Mouse (Mus musculus) heart, embryonic 15.5 days (tissue): ENCODE measurements around the gene Mef2d. TPM values are rescaled to one million over a fixed set of nuclear protein-coding genes. Genes with fewer than 3 reads are reported as not detected.
A peak's percentile ranks its signal among the peaks of the same experiment; 100 is the strongest.

Experiments
- ATAC-seq: fragments of 200-750 bp; cut with Nextera tagmentation; replicated peaks from 2 replicates; pipeline ENCODE4 v1.8.0; 2017; ENCODE audit warnings: low read depth, moderate TSS enrichment; ENCODE audit not compliant: insufficient number of reproducible peaks, insufficient read depth, low FRiP score
- H3K27ac ChIP-seq: fragments of 300-500 bp; sonication (generic); 2 replicates; pipeline ENCODE4 v1.5.1; 2015; ENCODE audit warnings: mild to moderate bottlenecking, inconsistent platforms
- H3K27me3 ChIP-seq: fragments of 300-500 bp; sonication (generic); 2 replicates; pipeline ENCODE4 v1.6.1; 2015; ENCODE audit warnings: inconsistent platforms
- H3K36me3 ChIP-seq: fragments of 300-500 bp; sonication (generic); 2 replicates; pipeline ENCODE4 v1.6.1; 2015; ENCODE audit warnings: mild to moderate bottlenecking, inconsistent platforms
- H3K4me1 ChIP-seq: fragments of 300-500 bp; sonication (generic); replicated peaks from 2 replicates; pipeline ENCODE4 v1.6.1; 2015; ENCODE audit warnings: inconsistent platforms
- H3K4me2 ChIP-seq: fragments of 300-500 bp; sonication (generic); 2 replicates; pipeline ENCODE4 v1.6.1; 2015; ENCODE audit warnings: inconsistent platforms, mild to moderate bottlenecking, moderate library complexity
- H3K4me3 ChIP-seq: fragments of 300-500 bp; sonication (generic); 2 replicates; pipeline ENCODE4 v1.5.1; 2015; ENCODE audit warnings: mild to moderate bottlenecking, inconsistent platforms
- H3K9ac ChIP-seq: fragments of 300-500 bp; sonication (generic); 2 replicates; pipeline ENCODE4 v1.6.1; 2015; ENCODE audit warnings: mild to moderate bottlenecking, inconsistent platforms
- H3K9me3 ChIP-seq: fragments of 300-500 bp; sonication (generic); replicated peaks from 2 replicates; pipeline ENCODE4 v1.6.1; 2016; ENCODE audit warnings: inconsistent platforms
- WGBS: fragments of 180-500 bp; shearing (Covaris S2); methylation state at CpG from one replicate; pipeline ENCODE4 v1.1.7; 2015; ENCODE audit warnings: mixed read lengths; 5-methylcytosine and 5-hydroxymethylcytosine counted together
- polyA plus RNA-seq: library from polyadenylated mRNA; unstranded; fragments of >200 nt; fragmentation: Nextera tagmentation; extraction: Ambion mirVana; gene quantifications from 2 replicates; pipeline ENCODE4 v1.2.1, GENCODE M21; 2015

The Mef2d gene
- polyA plus RNA-seq, 1 experiment from 2014 or later: 35.4 TPM

DNA sequence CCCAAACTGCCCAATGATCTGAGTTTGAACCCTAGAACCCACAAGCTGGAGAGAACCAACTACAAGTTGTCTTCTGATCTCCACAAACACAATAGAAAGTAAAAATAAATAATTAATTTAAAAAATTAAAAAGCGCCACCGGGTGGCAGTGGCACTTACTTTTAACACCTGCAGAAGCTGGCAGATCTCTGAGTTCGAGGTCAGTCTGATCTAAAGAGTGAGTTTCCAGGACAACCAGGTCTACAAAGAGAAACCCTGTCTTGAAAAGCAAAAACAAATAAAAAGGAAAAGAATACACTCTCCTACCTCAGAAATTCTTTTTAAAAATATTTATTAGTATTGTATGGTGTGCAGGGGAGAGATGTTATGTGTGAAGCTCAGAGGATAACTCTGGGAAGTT is 4.4 kb upstream of the Mef2d start:
- Histone ChIP-seq H3K36me3 (no peaks in the 10 kb centered on the region), H3K9me3 (no peaks in the 10 kb centered on the region), H3K4me1 (peaks cover 61% of the 10 kb centered on the region), H3K27ac (peak overlapping the region; percentile 100), H3K9ac (peak overlapping the region; percentile 54), H3K4me3 (peak overlapping the region; percentile 96), H3K27me3 (no peaks in the 10 kb centered on the region), H3K4me2 (peak overlapping the region; percentile 88)
- 11% methylated on average over 3 of the region's 3 CpGs for WGBS
- ATAC-seq: no peak

DNA sequence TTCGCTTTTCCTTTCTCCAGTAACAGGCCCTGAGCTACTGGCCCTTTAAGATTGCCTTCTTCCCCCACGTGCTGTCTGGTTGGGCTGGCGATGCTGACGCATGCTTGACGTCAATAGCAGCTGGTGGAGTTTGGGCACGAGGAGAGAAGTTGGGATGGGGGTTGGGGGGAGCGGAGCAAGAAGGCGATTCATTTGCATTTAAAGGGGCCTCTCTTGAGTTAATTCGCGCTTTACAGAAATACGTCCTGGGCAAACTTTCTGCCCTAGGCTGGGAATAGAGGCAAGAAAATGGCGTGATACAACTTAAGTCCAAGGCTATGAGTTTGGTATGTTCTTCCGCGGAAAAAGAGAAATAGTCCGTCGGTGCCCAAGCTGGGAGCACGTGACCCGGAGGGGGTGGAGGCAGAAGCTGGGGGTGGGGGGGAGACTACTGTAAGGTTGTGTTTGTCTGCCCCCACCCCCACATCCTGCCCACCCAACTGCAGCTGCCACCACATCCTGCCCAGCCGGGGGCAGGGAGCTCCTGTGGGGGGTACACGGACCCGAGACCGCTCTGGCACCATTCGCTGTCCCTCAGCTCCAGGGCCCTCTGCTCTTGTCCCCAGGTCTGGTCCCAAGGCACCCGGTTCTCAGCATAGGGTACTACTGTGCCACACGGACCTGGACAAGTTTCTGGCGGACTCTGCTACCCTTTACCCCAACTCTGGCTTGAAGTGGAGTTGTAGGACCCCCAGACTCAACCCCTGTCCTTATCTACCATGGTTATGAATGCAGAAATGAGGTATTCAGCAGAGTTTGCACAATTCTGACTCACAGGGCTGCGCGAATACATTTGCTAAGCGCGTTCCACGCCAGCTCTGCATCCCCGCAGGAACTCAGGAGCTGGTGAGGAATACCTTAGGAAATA is 3.6 kb upstream of the Mef2d start:
- H3K27ac ChIP-seq: peak overlapping the region; percentile 100
- peak overlapping the region; percentile 88 for H3K4me2 ChIP-seq
- peak; percentile 59 for ATAC-seq
- H3K4me1 ChIP-seq: peaks cover 55% of the 10 kb centered on the region
- no peaks in the 10 kb centered on the region for H3K9me3 ChIP-seq
- peak overlapping the region; percentile 73 for H3K9ac ChIP-seq
- H3K4me3 ChIP-seq: peak overlapping the region; percentile 96
- no peaks in the 10 kb centered on the region for H3K36me3 ChIP-seq
- H3K27me3 ChIP-seq: no peaks in the 10 kb centered on the region
- under 1% methylated on average over 32 of the region's 32 CpGs for WGBS

- H3K4me2 ChIP-seq: peak overlapping the region; percentile 88
- peak overlapping the region; percentile 100 for H3K27ac ChIP-seq
- ATAC-seq: no peak
- H3K27me3 ChIP-seq: no peaks in the 10 kb centered on the region
- 16% methylated on average over 25 of the region's 25 CpGs for WGBS
- H3K9ac ChIP-seq: peak overlapping the region; percentile 73
- no peaks in the 10 kb centered on the region for H3K36me3 ChIP-seq
- peak overlapping the region; percentile 96 for H3K4me3 ChIP-seq
- no peaks in the 10 kb centered on the region for H3K9me3 ChIP-seq
- H3K4me1 ChIP-seq: peaks cover 55% of the 10 kb centered on the region
These were observed 2.7 kb upstream of the Mef2d start for GRCm38 (mm10) chr3:88139243-88140177.

DNA sequence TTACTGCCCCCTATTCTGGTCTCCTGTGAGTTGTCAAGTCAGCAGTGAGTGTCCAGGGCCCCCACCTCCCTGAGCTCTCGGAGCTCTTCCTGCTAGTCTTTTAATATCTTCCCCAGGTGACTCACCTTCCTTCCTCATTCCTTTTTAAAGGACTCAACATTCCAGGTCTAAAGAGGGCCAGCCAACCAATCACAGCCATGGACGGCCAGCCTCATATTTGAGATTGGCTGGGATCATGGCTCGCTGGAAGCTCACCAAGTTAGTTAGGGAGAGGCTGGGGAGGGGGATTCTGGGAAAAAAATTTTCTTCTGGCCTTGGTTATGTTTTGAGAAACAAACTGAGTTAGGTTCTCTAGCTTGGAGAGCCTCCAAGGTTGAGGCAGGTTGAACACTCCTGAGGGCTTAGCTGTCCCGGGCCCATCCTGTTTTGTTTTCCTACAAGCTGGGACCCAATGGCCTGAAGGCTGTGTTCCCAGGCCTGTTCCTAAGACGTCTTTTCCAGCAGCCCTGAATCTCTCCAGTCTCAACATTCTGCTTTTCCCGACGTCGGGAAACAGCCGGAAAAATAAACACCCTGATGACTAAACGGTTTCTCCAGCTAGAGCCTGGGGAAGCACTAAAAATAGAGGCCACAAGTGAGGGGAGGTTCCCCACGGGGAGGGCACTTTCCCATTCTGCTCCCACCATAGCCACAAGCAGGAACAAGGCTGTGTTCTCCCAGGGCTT is 1.8 kb upstream of the Mef2d start:
- Histone ChIP-seq H3K36me3 (no peaks in the 10 kb centered on the region), H3K4me2 (peak overlapping the region; percentile 88), H3K27me3 (no peaks in the 10 kb centered on the region), H3K27ac (peak overlapping the region; percentile 100), H3K9me3 (no peaks in the 10 kb centered on the region), H3K4me1 (peaks cover 60% of the 10 kb centered on the region), H3K4me3 (peak overlapping the region; percentile 96), H3K9ac (peak overlapping the region; percentile 91)
- ATAC-seq: no peak
- WGBS: 6% methylated on average over 11 of the region's 11 CpGs

GRCm38 (mm10) chr3:88140903-88141430 is 1.2 kb upstream of the Mef2d start:
- peak overlapping the region; percentile 100 for H3K27ac ChIP-seq
- H3K4me1 ChIP-seq: peaks cover 66% of the 10 kb centered on the region
- peak overlapping the region; percentile 88 for H3K4me2 ChIP-seq
- peak overlapping the region; percentile 91; the same call in 1 of the 2 replicates for H3K9ac ChIP-seq
- H3K9me3 ChIP-seq: no peaks in the 10 kb centered on the region
- H3K4me3 ChIP-seq: peak overlapping the region; percentile 96
- H3K36me3 ChIP-seq: no peaks in the 10 kb centered on the region
- H3K27me3 ChIP-seq: no peaks in the 10 kb centered on the region
- ATAC-seq: no peak
- 34% methylated on average over 6 of the region's 6 CpGs for WGBS

GRCm38 (mm10) chr3:88141439-88141786 is 759 bp upstream of the Mef2d start:
- no peaks in the 10 kb centered on the region for H3K27me3 ChIP-seq
- WGBS: 5% methylated on average over 9 of the region's 9 CpGs
- H3K4me1 ChIP-seq: peaks cover 71% of the 10 kb centered on the region
- no peak for ATAC-seq
- H3K27ac ChIP-seq: peak overlapping the region; percentile 100
- no peaks in the 10 kb centered on the region for H3K36me3 ChIP-seq
- H3K9me3 ChIP-seq: no peaks in the 10 kb centered on the region
- H3K9ac ChIP-seq: peak overlapping the region; percentile 91
- H3K4me2 ChIP-seq: peak overlapping the region; percentile 88
- peak overlapping the region; percentile 96 for H3K4me3 ChIP-seq

GRCm38 (mm10) chr3:88142546-88142915 is 359 bp downstream of the Mef2d start:
- Histone ChIP-seq H3K4me1 (peaks cover 75% of the 10 kb centered on the region), H3K4me2 (peak overlapping the region; percentile 88), H3K9ac (peak overlapping the region; percentile 91), H3K9me3 (no peaks in the 10 kb centered on the region), H3K27ac (peak overlapping the region; percentile 100), H3K36me3 (no peaks in the 10 kb centered on the region), H3K4me3 (peak overlapping the region; percentile 96), H3K27me3 (no peaks in the 10 kb centered on the region)
- peak; percentile 34 for ATAC-seq
- WGBS: 0% methylated on average over 57 of the region's 57 CpGs

DNA sequence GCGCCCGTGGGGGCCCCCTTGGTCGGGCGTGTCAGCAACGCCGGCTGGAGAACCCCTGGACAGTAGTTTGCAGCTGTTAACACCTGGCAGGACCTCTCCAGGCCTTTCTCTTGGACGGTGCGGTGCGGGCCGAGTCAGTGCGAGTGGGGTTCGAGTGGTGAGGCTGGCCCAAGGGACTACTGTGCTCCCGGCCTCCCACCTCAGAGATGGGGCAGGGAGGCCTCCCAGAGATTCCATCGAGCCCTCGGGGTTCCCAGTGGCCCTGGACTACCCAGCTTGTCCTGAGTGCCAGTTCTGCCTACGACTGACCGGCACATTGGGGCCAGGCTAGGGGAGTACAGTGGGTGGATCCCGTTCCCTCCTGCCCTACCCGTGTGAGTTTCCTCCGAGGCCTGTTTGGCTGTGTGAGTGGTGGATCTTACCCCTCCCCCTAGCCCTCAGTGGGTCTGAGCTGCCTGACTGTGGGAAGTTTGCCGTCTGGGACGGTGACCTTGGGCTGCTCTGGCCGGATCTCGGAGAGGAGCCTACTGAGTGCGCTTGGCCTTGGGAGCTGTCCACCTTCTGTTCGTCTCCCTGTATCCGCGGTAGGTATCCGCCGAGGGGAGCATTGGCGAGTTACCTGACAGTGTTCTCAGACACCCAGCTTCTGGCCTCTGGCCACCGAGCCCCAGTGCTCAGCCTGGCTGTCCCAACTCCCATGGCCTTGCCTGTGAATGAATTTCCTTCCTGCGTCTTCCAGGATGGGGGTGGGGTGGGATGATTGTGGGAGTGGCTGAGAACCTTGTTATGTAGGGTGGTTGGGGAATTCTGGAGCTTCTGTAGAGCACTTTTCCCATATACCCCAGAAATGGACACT is 972 bp downstream of the Mef2d start:
- ATAC-seq: no peak
- WGBS: under 1% methylated on average over 33 of the region's 33 CpGs
- H3K9me3 ChIP-seq: no peaks in the 10 kb centered on the region
- peak overlapping the region; percentile 96 for H3K4me3 ChIP-seq
- peak overlapping the region; percentile 91 for H3K9ac ChIP-seq
- no peaks in the 10 kb centered on the region for H3K36me3 ChIP-seq
- peaks cover 77% of the 10 kb centered on the region for H3K4me1 ChIP-seq
- peak overlapping the region; percentile 88 for H3K4me2 ChIP-seq
- peak overlapping the region; percentile 100 for H3K27ac ChIP-seq
- no peaks in the 10 kb centered on the region for H3K27me3 ChIP-seq

DNA sequence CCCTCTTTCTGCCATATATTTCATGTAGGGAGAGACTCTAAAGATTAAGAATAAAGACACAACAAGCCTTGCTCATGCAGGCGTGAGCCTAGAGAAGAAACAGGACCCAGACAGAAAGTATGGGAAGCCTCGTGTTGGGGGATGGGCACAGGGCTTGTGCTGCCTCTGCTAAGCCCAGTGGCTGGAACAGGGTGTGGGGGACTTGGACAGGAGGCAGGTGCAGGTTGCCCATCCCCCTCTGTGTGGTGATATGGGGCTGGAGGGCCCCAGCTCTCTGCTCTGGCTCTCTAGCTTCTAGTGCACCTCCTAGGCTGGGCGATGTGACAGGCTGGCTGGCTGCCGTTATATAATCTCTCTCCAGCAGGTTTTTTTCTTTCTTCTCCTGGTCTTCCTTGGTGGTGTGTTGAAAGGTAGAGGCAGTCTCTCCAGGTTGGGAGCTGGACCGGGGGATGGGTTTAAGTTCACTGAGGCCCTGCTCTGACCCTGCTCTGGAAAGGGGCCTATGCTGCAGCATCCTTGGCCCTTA is 1.9 kb downstream of the Mef2d start:
- H3K4me3 ChIP-seq: peak overlapping the region; percentile 96
- ATAC-seq: no peak
- H3K9ac ChIP-seq: peak overlapping the region; percentile 91
- 5% methylated on average over 5 of the region's 5 CpGs for WGBS
- peak overlapping the region; percentile 88 for H3K4me2 ChIP-seq
- no peaks in the 10 kb centered on the region for H3K36me3 ChIP-seq
- H3K4me1 ChIP-seq: peaks cover 83% of the 10 kb centered on the region
- no peaks in the 10 kb centered on the region for H3K9me3 ChIP-seq
- H3K27me3 ChIP-seq: no peaks in the 10 kb centered on the region
- peak overlapping the region; percentile 100 for H3K27ac ChIP-seq
